Mouse (Mus musculus) ES-E14 (cell line): ENCODE data around the gene Clpp. TPM values are rescaled to one million over a fixed set of nuclear protein-coding genes. Genes with fewer than 3 reads are reported as not detected.

Experiments used
- DNase-seq: peaks from one replicate; pipeline ENCODE4 v3.0.0-alpha.2; 2013; ENCODE audit warnings: low read depth, low spot score
- H3K27ac ChIP-seq: 2 replicates; pipeline ENCODE4 v1.5.1; 2012; ENCODE audit warnings: low read depth, mild to moderate bottlenecking, low read length, moderate library complexity, mixed read lengths; ENCODE audit not compliant: poor library complexity, insufficient read depth, severe bottlenecking
- H3K36me3 ChIP-seq: 2 replicates; pipeline ENCODE4 v1.6.1; 2012; ENCODE audit warnings: mild to moderate bottlenecking, low read length, moderate library complexity, mixed read lengths; ENCODE audit not compliant: control insufficient read depth, poor library complexity, insufficient read depth, severe bottlenecking
- H3K4me1 ChIP-seq, 2 experiments: fragments of 150-350 bp in 1 of 2; sonication (generic) in 1 of 2; 2 replicates each; pipeline ENCODE4 v1.6.1; 2012; ENCODE audit warnings: low read length in 2 of 2, mild to moderate bottlenecking in 1 of 2, mixed read lengths in 1 of 2; ENCODE audit not compliant: control insufficient read depth in 2 of 2, insufficient read depth in 2 of 2, poor library complexity in 1 of 2
- H3K4me3 ChIP-seq, 2 experiments: fragments of 150-350 bp in 1 of 2; sonication (generic) in 1 of 2; 2 replicates each; pipeline ENCODE4 v1.5.1; 2012; ENCODE audit warnings: low read length in 2 of 2, low read depth in 1 of 2, mild to moderate bottlenecking in 1 of 2, mixed read lengths in 1 of 2; ENCODE audit not compliant: insufficient read depth in 1 of 2, poor library complexity in 1 of 2, severe bottlenecking in 1 of 2
- H3K9ac ChIP-seq: 2 replicates; pipeline ENCODE4 v1.6.1; 2012; ENCODE audit warnings: low read depth, mild to moderate bottlenecking, low read length, mixed read lengths; ENCODE audit not compliant: poor library complexity, insufficient read depth, severe bottlenecking
- H3K9me3 ChIP-seq: fragments of 150-350 bp; sonication (generic); 2 replicates; pipeline ENCODE4 v1.6.1; 2012; ENCODE audit warnings: low read depth, mild to moderate bottlenecking, low read length; ENCODE audit not compliant: control insufficient read depth, insufficient read depth
- CHD2 ChIP-seq: IDR thresholded peaks from 2 replicates; pipeline ENCODE4 v1.6.1; 2014; ENCODE audit warnings: mild to moderate bottlenecking, low read depth, low read length, inconsistent platforms
- HCFC1 ChIP-seq: IDR thresholded peaks from 2 replicates; pipeline ENCODE4 v1.6.1; 2012; ENCODE audit warnings: low read length, inconsistent platforms, borderline replicate concordance; ENCODE audit not compliant: insufficient read depth
- MAFK ChIP-seq: IDR thresholded peaks from 2 replicates; pipeline ENCODE4 v1.6.1; 2014; ENCODE audit warnings: mild to moderate bottlenecking, low read depth, low read length, inconsistent platforms; ENCODE audit not compliant: insufficient read depth
- ZC3H11A ChIP-seq: IDR thresholded peaks from 2 replicates; pipeline ENCODE4 v1.6.1; 2012; ENCODE audit warnings: low read depth, mild to moderate bottlenecking, inconsistent platforms, low read length, borderline replicate concordance
- ZNF384 ChIP-seq: IDR thresholded peaks from 2 replicates; pipeline ENCODE4 v1.6.1; 2012; ENCODE audit warnings: low read depth, low read length, inconsistent platforms
- in situ Hi-C, 2 experiments: fragments of 600-800 bp; cut with MboI; formaldehyde crosslinking; loops; one replicate each; pipeline ENCODE4 v1.15.1; 2025; ENCODE audit warnings: low sequenced_read_pairs in 2 of 2, inconsistent platforms in 1 of 2; ENCODE audit not compliant: unreplicated experiment in 2 of 2
- total RNA-seq: library from RNA; depleted of rRNA; stranded (reverse); fragments of 300-350 nt; gene quantifications from 2 replicates; pipeline ENCODE4 v1.2.3, GENCODE M21; 2012

Gene Clpp
- total RNA-seq, 1 experiment, result 185 TPM

DNA sequence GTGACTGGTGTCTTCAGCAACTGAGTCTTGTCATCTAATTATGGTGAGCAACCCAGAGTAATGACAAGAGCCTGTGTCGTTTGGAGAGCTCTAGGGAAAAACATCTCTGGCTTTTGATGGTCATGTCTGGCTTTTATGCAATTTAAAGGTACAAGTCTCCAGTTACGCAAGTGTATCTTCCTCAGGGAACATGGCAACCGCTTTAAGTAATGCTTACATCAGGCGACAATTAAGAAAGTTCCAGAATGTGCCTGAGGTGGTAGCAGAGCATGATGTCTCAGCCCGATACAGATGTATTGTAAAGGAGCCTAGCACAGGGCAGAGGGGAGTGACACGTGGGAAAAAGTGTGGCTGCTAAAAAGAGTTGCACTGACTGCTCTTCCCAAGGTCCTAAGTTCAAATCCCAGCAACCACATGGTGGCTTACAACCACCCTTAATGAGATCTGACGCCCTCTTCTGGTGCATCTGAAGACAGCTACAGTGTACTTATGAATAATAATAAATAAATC is 1.1 kb upstream of the Clpp start:
- Histone ChIP-seq H3K4me1 (peaks cover 4% of the 10 kb centered on the region in 2 experiments; a peak in 2 of 4 replicates), H3K9ac (no peak overlapping the region), H3K27ac (no peak overlapping the region), H3K9me3 (no peaks in the 10 kb centered on the region), H3K4me3 (no peak overlapping the region), H3K36me3 (peaks cover 23% of the 10 kb centered on the region)
- no peak for DNase-seq
- in situ Hi-C loops, result no loop called here
- no peak for TF ChIP-seq CHD2
- TF ChIP-seq HCFC1, result no peak
- TF ChIP-seq MAFK, result no peak
- no peak for TF ChIP-seq ZC3H11A
- no peak for TF ChIP-seq ZNF384

DNA sequence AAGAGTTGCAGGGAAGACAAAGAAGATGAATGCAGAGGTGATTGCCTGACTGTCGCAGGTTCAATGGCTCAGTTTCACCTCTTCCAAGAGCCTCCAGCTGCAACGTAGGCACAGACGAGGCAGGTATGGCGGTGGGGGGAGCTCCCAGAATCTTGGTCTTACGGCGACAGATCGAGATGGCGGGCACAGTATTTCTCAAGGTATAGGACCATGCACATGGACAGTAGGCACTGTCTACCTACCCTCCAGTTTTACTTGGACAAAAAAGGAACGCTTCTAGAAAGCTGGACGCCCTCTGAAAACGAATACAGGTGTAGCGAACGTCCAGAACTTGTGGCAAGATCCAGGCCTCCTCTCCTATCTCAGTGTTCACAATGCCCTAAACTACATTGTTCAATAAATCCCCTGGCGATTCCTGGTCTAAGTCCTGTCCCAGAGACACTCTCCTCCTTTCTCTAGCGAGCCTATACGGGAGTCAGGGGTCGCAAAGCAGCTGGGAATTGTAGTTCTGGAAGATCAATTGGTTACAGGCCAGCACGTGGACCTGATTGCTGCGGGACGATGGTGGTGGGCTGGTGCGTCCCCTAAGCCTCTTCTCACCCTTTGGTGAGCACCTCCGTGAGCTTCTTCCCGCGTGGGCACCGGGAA is 514 bp upstream of the Clpp start:
- H3K9me3 ChIP-seq, result no peaks in the 10 kb centered on the region
- peaks cover 4% of the 10 kb centered on the region in 2 experiments; a peak in 2 of 4 replicates for H3K4me1 ChIP-seq
- in situ Hi-C loops, result no loop called here
- peak overlapping the region; percentile 83 to 87 for H3K4me3 ChIP-seq
- peaks cover 27% of the 10 kb centered on the region for H3K36me3 ChIP-seq
- no peak for TF ChIP-seq MAFK
- no peak for TF ChIP-seq ZNF384
- peak; percentile 89; the same call in 1 of the 2 replicates for TF ChIP-seq HCFC1
- no peak for TF ChIP-seq CHD2
- no peak for TF ChIP-seq ZC3H11A
- peak overlapping the region; percentile 84 for H3K9ac ChIP-seq
- DNase-seq, result peak; percentile 77
- H3K27ac ChIP-seq, result peak overlapping the region; percentile 75

DNA sequence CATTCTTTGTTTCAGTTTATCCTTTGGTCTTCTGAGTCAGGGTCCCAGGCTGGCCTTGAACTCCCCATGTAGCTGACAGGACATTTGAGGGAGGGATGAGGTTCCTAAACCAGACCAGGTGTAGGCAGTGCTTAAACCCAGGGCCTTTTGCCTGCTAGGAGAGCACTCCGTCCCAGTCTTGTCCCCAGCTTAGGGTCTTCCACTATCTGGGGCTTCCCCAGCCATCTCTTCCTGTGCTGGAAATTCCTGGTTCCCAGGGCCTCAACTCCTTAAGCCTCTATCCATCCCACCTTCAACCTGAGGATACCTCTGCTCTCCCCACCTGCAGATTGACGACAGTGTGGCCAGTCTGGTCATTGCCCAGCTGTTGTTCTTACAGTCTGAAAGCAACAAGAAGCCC is 861 bp downstream of the Clpp start:
- no peak overlapping the region for H3K27ac ChIP-seq
- peak overlapping the region; percentile 83 to 87 for H3K4me3 ChIP-seq
- H3K36me3 ChIP-seq, result peaks cover 36% of the 10 kb centered on the region
- no peak for DNase-seq
- peak overlapping the region; percentile 56 for H3K9ac ChIP-seq
- TF ChIP-seq CHD2 (no peak), HCFC1 (no peak), MAFK (no peak), ZNF384 (no peak), ZC3H11A (no peak)
- in situ Hi-C loops, result no loop called here
- H3K4me1 ChIP-seq, result peaks cover 4% of the 10 kb centered on the region in 2 experiments; a peak in 2 of 4 replicates
- no peaks in the 10 kb centered on the region for H3K9me3 ChIP-seq

DNA sequence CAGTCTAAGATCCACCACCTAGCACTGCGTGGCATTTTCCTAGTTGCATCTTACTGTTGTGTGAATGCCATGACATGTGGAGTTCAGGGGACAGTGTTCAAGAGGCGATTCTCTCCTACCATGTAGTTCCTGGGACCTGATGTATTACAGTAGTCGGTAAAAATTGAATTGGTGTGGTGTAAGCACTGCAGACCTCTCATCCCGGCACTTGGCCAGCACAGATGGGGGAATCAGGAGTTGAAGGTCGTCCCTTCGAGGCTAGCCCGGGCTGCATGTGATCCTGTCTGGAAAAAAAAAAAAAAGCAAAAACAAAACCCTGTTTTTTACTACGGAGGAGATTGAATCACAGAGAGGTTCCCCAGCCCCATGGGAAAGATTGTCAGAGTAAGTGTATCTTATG is 4.9 kb downstream of the Clpp start:
- Histone ChIP-seq H3K36me3 (peaks cover 56% of the 10 kb centered on the region), H3K9ac (no peak overlapping the region), H3K4me3 (no peak overlapping the region), H3K4me1 (peaks cover 4 to 10% of the 10 kb centered on the region in 2 experiments; a peak in 2 of 4 replicates), H3K9me3 (no peaks in the 10 kb centered on the region), H3K27ac (no peak overlapping the region)
- TF ChIP-seq ZNF384 (no peak), HCFC1 (no peak), MAFK (no peak), ZC3H11A (no peak), CHD2 (no peak)
- in situ Hi-C loops, result no loop called here
- no peak for DNase-seq
